Comparison of ENCODE assay signal across 17 mouse cellular contexts in the genomic region with DNA sequence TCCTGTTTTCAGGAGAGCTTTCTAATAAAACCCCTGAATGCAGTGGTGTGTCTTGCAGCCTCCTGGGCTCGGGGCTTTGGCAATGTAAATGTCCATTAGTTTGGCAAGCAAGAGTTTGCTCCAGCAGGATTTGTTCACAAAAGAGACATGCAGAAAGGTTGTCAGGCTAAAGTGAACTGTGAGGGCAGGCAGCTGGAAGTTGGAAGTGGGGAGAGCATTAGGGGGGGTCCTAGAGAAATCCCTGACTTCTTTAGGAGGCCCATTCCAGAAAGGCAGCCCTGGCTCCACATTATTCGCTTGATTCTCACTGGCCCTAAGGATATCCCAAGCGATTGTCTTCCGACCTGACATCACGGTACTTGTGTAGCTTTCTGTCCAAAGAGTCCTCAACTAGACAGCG.
DNase-seq lines count a peak whose midpoint lies in the region; ATAC-seq and TF ChIP-seq lines count a peak whose summit lies in the region.
"Had no signal": no experiment of that assay in that cellular context is flagged by ENCODE, and none has a peak within 500 bp of the region (broad histone marks: within the 10 kb centered on the region; RNA-seq: fewer than 3 reads in every experiment).

No protein-coding gene starts in this region.

- H3K4me2 ChIP-seq in heart, embryonic 11.5 days, result no peak overlapping the region
- H3K4me2 ChIP-seq in lung, embryonic 14.5 days, result no peak overlapping the region
- no peak overlapping the region for H3K4me2 ChIP-seq in limb, embryonic 11.5 days (ENCODE audit: low read depth, severe bottlenecking)
- H3K4me2 ChIP-seq: liver, embryonic 13.5 days; neural tube, embryonic 15.5 days had no signal

- peaks cover 17% of the 10 kb centered on the region for H3K4me1 ChIP-seq in heart, embryonic 11.5 days (ENCODE audit: control insufficient read depth, insufficient read depth, low read length)
- peaks cover 15% of the 10 kb centered on the region for H3K4me1 ChIP-seq in lung, embryonic 14.5 days (ENCODE audit: insufficient read depth)
- peaks cover 25% of the 10 kb centered on the region for H3K4me1 ChIP-seq in limb, embryonic 11.5 days (ENCODE audit: control insufficient read depth, insufficient read depth, low read length)
- H3K4me1 ChIP-seq: liver, embryonic 13.5 days had no signal

- no peaks in the 10 kb centered on the region for H3K9me3 ChIP-seq in heart, embryonic 11.5 days (replicated peaks; ENCODE audit: control insufficient read depth, low read length)
- H3K9me3 ChIP-seq in lung, embryonic 14.5 days (ENCODE audit: low read depth, low read length), result no peaks in the 10 kb centered on the region
- no peaks in the 10 kb centered on the region for H3K9me3 ChIP-seq in limb, embryonic 11.5 days (ENCODE audit: control insufficient read depth, low read length)
- H3K9me3 ChIP-seq: liver, embryonic 13.5 days; neural tube, embryonic 15.5 days had no signal

- H3K27ac ChIP-seq in heart, embryonic 11.5 days (ENCODE audit: low read depth, low read length), result no peak overlapping the region
- peak overlapping the region; percentile 63; the same call in 1 of the 2 replicates for H3K27ac ChIP-seq in lung, embryonic 14.5 days (ENCODE audit: low read depth)
- H3K27ac ChIP-seq in limb, embryonic 11.5 days (replicated peaks; ENCODE audit: low read depth, low read length), result peak overlapping the region; percentile 45; the same call in 1 of the 2 replicates
- H3K27ac ChIP-seq: liver, embryonic 13.5 days; neural tube, embryonic 15.5 days had no signal

- H3K4me3 ChIP-seq in heart, embryonic 11.5 days (ENCODE audit: low read depth, low read length), result no peak overlapping the region
- H3K4me3 ChIP-seq in lung, embryonic 14.5 days (ENCODE audit: low read depth, low read length), result no peak overlapping the region
- no peak overlapping the region for H3K4me3 ChIP-seq in limb, embryonic 11.5 days (ENCODE audit: low read depth, low read length)
- H3K4me3 ChIP-seq: liver, embryonic 13.5 days; neural tube, embryonic 15.5 days had no signal

- no peaks in the 10 kb centered on the region for H3K36me3 ChIP-seq in heart, embryonic 11.5 days (ENCODE audit: control insufficient read depth, insufficient read depth, low read length)
- no peaks in the 10 kb centered on the region for H3K36me3 ChIP-seq in lung, embryonic 14.5 days (ENCODE audit: insufficient read depth)
- no peaks in the 10 kb centered on the region for H3K36me3 ChIP-seq in limb, embryonic 11.5 days (ENCODE audit: control insufficient read depth, insufficient read depth, low read length)
- H3K36me3 ChIP-seq: liver, embryonic 13.5 days; neural tube, embryonic 15.5 days had no signal

- no peak for DNase-seq in heart, adult 18-20 months
- peak; percentile 76 for DNase-seq in lung, embryonic 14.5 days
- no peak for DNase-seq in lung, adult 18-20 months
- no peak for DNase-seq in limb, embryonic 11.5 days (ENCODE audit: low spot score)
- DNase-seq in lung, postnatal 10 days, result peak; percentile 50
- DNase-seq in thymus, postnatal 14 days, result no peak
- DNase-seq: adrenal gland, postnatal 14 days; cerebellum, adult 8-10 months; embryo, embryonic 11 days; heart, postnatal 14 days; kidney, postnatal 10 days; layer of hippocampus, adult 9-11 months; liver, embryonic 13.5 days; retina, postnatal 1 day had no signal

- WGBS in heart, embryonic 11.5 days (ENCODE audit: insufficient replicate concordance), result 69% methylated on average over 6 of the region's 6 CpGs
- 47% methylated on average over 6 of the region's 6 CpGs for WGBS in lung, embryonic 14.5 days
- WGBS in limb, embryonic 11.5 days, result 79% methylated on average over 6 of the region's 6 CpGs

- TF ChIP-seq CTCF in lung, embryonic 14.5 days (IDR thresholded peaks at IDR 0.05; ENCODE audit: low read depth), result no peak

- no peaks in the 10 kb centered on the region for H3K27me3 ChIP-seq in heart, embryonic 11.5 days (ENCODE audit: control insufficient read depth, insufficient read depth, low read length)
- H3K27me3 ChIP-seq in lung, embryonic 14.5 days (ENCODE audit: insufficient read depth, low read length), result no peaks in the 10 kb centered on the region
- H3K27me3 ChIP-seq in limb, embryonic 11.5 days (ENCODE audit: control insufficient read depth, insufficient read depth, low read length), result no peaks in the 10 kb centered on the region

- ATAC-seq in heart, embryonic 11.5 days (replicated peaks; ENCODE audit: insufficient number of reproducible peaks, low FRiP score, low TSS enrichment), result no peak
- peak; percentile 26; the same call in 1 of the 2 replicates for ATAC-seq in lung, embryonic 14.5 days (ENCODE audit: insufficient read depth)
- ATAC-seq in limb, embryonic 11.5 days (ENCODE audit: insufficient number of reproducible peaks, low FRiP score, low TSS enrichment, low read depth), result no peak
- ATAC-seq: CD4-positive, CD25-positive, alpha-beta regulatory T cell, adult 4 months had no signal

- 0 out of 2 replicates have a peak overlapping the region, but pooled peaks have one; percentile 28 for H3K9ac ChIP-seq in heart, embryonic 11.5 days (ENCODE audit: low read depth, low read length)
- H3K9ac ChIP-seq in lung, embryonic 14.5 days, result no peak overlapping the region
- no peak overlapping the region for H3K9ac ChIP-seq in limb, embryonic 11.5 days (ENCODE audit: low read length)
- H3K9ac ChIP-seq: liver, embryonic 13.5 days; neural tube, embryonic 15.5 days had no signal

Comparison
In these comparisons a context has a peak if more than half of its experiments do, and no peak if none do; other contexts are left out.
1. DNase-seq: peak in lung, embryonic 14.5 days (single experiment) and lung, postnatal 10 days (single experiment); none in heart, adult 18-20 months (0 of 2), lung, adult 18-20 months (0 of 2), limb, embryonic 11.5 days (single experiment) and thymus, postnatal 14 days (single experiment).